Mouse (Mus musculus): ENCODE results near the gene Fnbp4. TPM values are rescaled to one million over a fixed set of nuclear protein-coding genes. Genes with fewer than 3 reads are reported as not detected.

The Fnbp4 gene
- 9.3 TPM for polyA plus RNA-seq (2012; fragmentation: generic; extraction: Trizol)

DNA sequence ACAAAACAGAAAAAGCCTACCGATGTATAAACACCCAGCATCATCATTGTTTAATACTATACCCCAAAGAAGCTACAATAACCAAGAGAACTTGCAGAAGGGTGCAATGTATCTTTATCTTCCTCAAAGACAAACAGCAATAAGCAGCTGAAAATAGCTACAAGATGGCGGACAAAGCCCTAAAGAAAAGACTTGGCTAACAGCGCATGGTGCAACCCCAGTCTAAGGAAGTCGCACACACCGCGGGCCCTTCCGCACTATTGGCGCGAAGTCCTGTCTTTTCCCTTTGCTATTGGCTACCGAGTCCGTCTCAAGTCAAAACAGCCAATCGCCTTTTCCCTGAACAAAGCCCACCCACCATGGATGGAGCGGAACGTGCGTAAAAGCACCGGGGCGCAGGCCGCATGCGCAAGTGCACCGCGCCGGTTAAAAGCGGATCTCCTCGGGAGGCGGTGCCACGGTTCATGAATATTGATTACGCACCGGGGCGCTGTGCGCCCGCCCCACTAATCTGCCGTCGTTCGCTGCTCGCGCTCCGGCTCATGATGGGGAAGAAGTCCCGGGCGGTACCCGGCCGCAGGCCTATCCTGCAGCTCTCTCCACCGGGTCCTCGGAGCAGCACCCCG, at the start of gene Fnbp4:
Gene Fnbp4, plus strand, starts transcription at position 318 of the 626 bp plus-strand sequence.
- Histone ChIP-seq H3K36me3 (ENCODE audit: control insufficient read depth, insufficient read depth) (peaks cover 9% of the 10 kb centered on the region), H3K79me2 (ENCODE audit: control insufficient read depth, insufficient read depth) (peaks cover 43% of the 10 kb centered on the region), H3K4me2 (ENCODE audit: low read depth) (peak within 1 kb of the TSS; percentile 89), H3K4me3 (peak within 1 kb of the TSS; percentile 62), H3ac (ENCODE audit: control insufficient read depth, insufficient read length) (peak within 1 kb of the TSS; percentile 17), H3K27me3 (ENCODE audit: control insufficient read depth, insufficient read depth, insufficient read length) (no peaks in the 10 kb centered on the region)
- no peak for TF ChIP-seq USF1 (IDR thresholded peaks at IDR 0.05; ENCODE audit: low read depth)
- TF ChIP-seq SRF (IDR thresholded peaks at IDR 0.05; ENCODE audit: control insufficient read depth, insufficient read length, low read depth): peak; percentile 73
- peak; percentile 66 for TF ChIP-seq POLR2A (IDR thresholded peaks at IDR 0.05; ENCODE audit: insufficient read length, low read depth)
- peak; percentile 54 for TF ChIP-seq POLR2AphosphoS2 (IDR thresholded peaks at IDR 0.05; ENCODE audit: insufficient read length, low read depth)
- TF ChIP-seq MAX (IDR thresholded peaks at IDR 0.05; ENCODE audit: low read depth): peak; percentile 89
- no peak for TF ChIP-seq TCF3 (IDR thresholded peaks at IDR 0.05; ENCODE audit: insufficient read length, low read depth)
- no peak for TF ChIP-seq REST (IDR thresholded peaks at IDR 0.05; ENCODE audit: insufficient read depth, insufficient read length)
- peak; percentile 35; the same call in 1 of the 2 replicates for TF ChIP-seq CEBPB (IDR thresholded peaks at IDR 0.05; ENCODE audit: insufficient read depth, poor library complexity, severe bottlenecking)
- TF ChIP-seq MYOD1 (IDR thresholded peaks at IDR 0.05; ENCODE audit: control insufficient read depth in 1 of 3, insufficient read length in 2 of 3, low read depth in 2 of 3): no peak
- no peak for TF ChIP-seq E2F4 (IDR thresholded peaks at IDR 0.05; ENCODE audit: insufficient read depth)

GRCm38 (mm10) chr2:90700943-90701342, 44.2 kb upstream of the Fnbp4 start:
- no peaks in the 10 kb centered on the region for H3K27me3 ChIP-seq (ENCODE audit: control insufficient read depth, insufficient read depth, insufficient read length)
- no peaks in the 10 kb centered on the region for H3K79me2 ChIP-seq (ENCODE audit: control insufficient read depth, insufficient read depth)
- H3K36me3 ChIP-seq (ENCODE audit: control insufficient read depth, insufficient read depth): peaks cover 81% of the 10 kb centered on the region
- TF ChIP-seq POLR2A (IDR thresholded peaks at IDR 0.05; ENCODE audit: insufficient read length, low read depth) (no peak), CEBPB (IDR thresholded peaks at IDR 0.05; ENCODE audit: insufficient read depth, poor library complexity, severe bottlenecking) (no peak), TCF3 (IDR thresholded peaks at IDR 0.05; ENCODE audit: insufficient read length, low read depth) (no peak)
- no peak overlapping the region for H3K4me2 ChIP-seq (ENCODE audit: low read depth)
- H3K4me3 ChIP-seq: no peak overlapping the region
- H3ac ChIP-seq (ENCODE audit: control insufficient read depth, insufficient read length): no peak overlapping the region

GRCm38 (mm10) chr2:90708548-90708947, 36.6 kb upstream of the Fnbp4 start:
- Histone ChIP-seq H3K79me2 (ENCODE audit: control insufficient read depth, insufficient read depth) (no peaks in the 10 kb centered on the region), H3K36me3 (ENCODE audit: control insufficient read depth, insufficient read depth) (peaks cover 85% of the 10 kb centered on the region), H3ac (ENCODE audit: control insufficient read depth, insufficient read length) (no peak overlapping the region), H3K4me2 (ENCODE audit: low read depth) (no peak overlapping the region), H3K27me3 (ENCODE audit: control insufficient read depth, insufficient read depth, insufficient read length) (no peaks in the 10 kb centered on the region), H3K4me3 (no peak overlapping the region)
- TF ChIP-seq TCF3 (IDR thresholded peaks at IDR 0.05; ENCODE audit: insufficient read length, low read depth) (no peak), MAX (IDR thresholded peaks at IDR 0.05; ENCODE audit: low read depth) (no peak), USF1 (IDR thresholded peaks at IDR 0.05; ENCODE audit: low read depth) (no peak), MYOD1 (IDR thresholded peaks at IDR 0.05; ENCODE audit: control insufficient read depth in 1 of 3, insufficient read length in 2 of 3, low read depth in 2 of 3) (no peak), POLR2A (IDR thresholded peaks at IDR 0.05; ENCODE audit: insufficient read length, low read depth) (no peak), TCF12 (IDR thresholded peaks at IDR 0.05; ENCODE audit: insufficient read depth, poor library complexity, severe bottlenecking) (no peak), POLR2AphosphoS2 (IDR thresholded peaks at IDR 0.05; ENCODE audit: insufficient read length, low read depth) (no peak), REST (IDR thresholded peaks at IDR 0.05; ENCODE audit: insufficient read depth, insufficient read length) (no peak), SRF (IDR thresholded peaks at IDR 0.05; ENCODE audit: control insufficient read depth, insufficient read length, low read depth) (no peak)

DNA sequence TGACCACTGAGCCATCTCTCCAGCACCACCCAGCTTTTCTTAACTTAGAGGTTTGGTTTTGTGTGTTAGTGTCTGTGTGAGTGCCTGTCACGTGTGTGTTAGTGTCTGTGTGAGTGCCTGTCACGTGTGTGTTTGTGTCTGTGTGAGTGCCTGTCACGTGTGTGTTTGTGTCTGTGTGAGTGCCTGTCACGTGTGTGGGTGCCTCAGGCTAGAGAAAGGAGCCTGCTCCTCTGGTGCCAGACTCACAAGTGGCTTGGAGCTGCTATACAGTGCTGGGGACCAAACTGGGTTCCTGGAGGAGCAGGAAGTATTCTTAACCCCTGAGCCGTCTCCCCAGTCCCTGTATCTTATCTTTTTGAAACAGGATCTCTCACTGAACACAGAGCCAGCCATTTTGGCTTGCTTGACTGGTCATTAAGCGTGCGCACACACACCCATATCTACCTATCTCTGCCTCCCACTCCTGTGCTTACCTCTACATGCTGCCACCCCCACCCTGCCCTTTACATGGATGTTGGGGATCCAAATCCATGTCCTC, 29.5 kb upstream of the Fnbp4 start:
- Histone ChIP-seq H3K79me2 (ENCODE audit: control insufficient read depth, insufficient read depth) (no peaks in the 10 kb centered on the region), H3K27me3 (ENCODE audit: control insufficient read depth, insufficient read depth, insufficient read length) (no peaks in the 10 kb centered on the region), H3K4me3 (no peak overlapping the region), H3K36me3 (ENCODE audit: control insufficient read depth, insufficient read depth) (peaks cover 81% of the 10 kb centered on the region), H3K4me2 (ENCODE audit: low read depth) (no peak overlapping the region), H3ac (ENCODE audit: control insufficient read depth, insufficient read length) (no peak overlapping the region)
- TF ChIP-seq MAX (IDR thresholded peaks at IDR 0.05; ENCODE audit: low read depth) (no peak), POLR2A (IDR thresholded peaks at IDR 0.05; ENCODE audit: insufficient read length, low read depth) (no peak), USF1 (IDR thresholded peaks at IDR 0.05; ENCODE audit: low read depth) (no peak), TCF3 (IDR thresholded peaks at IDR 0.05; ENCODE audit: insufficient read length, low read depth) (no peak), REST (IDR thresholded peaks at IDR 0.05; ENCODE audit: insufficient read depth, insufficient read length) (no peak), POLR2AphosphoS2 (IDR thresholded peaks at IDR 0.05; ENCODE audit: insufficient read length, low read depth) (no peak), MYOG (IDR thresholded peaks at IDR 0.05; ENCODE audit: control insufficient read depth in 1 of 3, insufficient read depth in 1 of 3, insufficient read length in 2 of 3, low read depth in 2 of 3) (no peak), MYOD1 (IDR thresholded peaks at IDR 0.05; ENCODE audit: control insufficient read depth in 1 of 3, insufficient read length in 2 of 3, low read depth in 2 of 3) (no peak), TCF12 (IDR thresholded peaks at IDR 0.05; ENCODE audit: insufficient read depth, poor library complexity, severe bottlenecking) (no peak), SRF (IDR thresholded peaks at IDR 0.05; ENCODE audit: control insufficient read depth, insufficient read length, low read depth) (no peak), E2F4 (IDR thresholded peaks at IDR 0.05; ENCODE audit: insufficient read depth) (no peak), CEBPB (IDR thresholded peaks at IDR 0.05; ENCODE audit: insufficient read depth, poor library complexity, severe bottlenecking) (no peak)

DNA sequence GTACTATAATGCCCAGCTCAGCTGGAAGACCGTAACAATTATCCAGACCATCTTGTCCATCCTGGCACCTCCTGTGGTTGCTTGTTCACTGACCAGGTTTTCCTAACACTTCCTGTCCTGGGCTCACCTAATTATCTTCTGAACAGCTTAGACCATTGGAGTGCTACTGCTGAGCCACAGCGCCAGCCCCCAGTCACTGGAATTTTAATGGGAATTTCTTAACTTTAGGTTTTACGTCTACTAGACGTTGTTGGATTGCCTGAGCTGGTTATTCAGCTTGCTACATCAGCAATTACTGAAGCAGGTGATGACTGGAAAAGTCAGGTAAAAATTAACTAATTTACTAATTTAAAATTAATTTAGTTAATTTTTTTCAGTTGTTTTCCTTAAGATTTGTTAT, 27.8 kb upstream of the Fnbp4 start:
- no peak overlapping the region for H3ac ChIP-seq (ENCODE audit: control insufficient read depth, insufficient read length)
- no peaks in the 10 kb centered on the region for H3K79me2 ChIP-seq (ENCODE audit: control insufficient read depth, insufficient read depth)
- no peaks in the 10 kb centered on the region for H3K27me3 ChIP-seq (ENCODE audit: control insufficient read depth, insufficient read depth, insufficient read length)

More for the DNA sequence above, 27.8 kb upstream of the Fnbp4 start:
- H3K4me3 ChIP-seq: no peak overlapping the region
- TF ChIP-seq CEBPB (IDR thresholded peaks at IDR 0.05; ENCODE audit: insufficient read depth, poor library complexity, severe bottlenecking) (no peak), POLR2A (IDR thresholded peaks at IDR 0.05; ENCODE audit: insufficient read length, low read depth) (no peak), SRF (IDR thresholded peaks at IDR 0.05; ENCODE audit: control insufficient read depth, insufficient read length, low read depth) (no peak)
- H3K4me2 ChIP-seq (ENCODE audit: low read depth): no peak overlapping the region
- peaks cover 86% of the 10 kb centered on the region for H3K36me3 ChIP-seq (ENCODE audit: control insufficient read depth, insufficient read depth)

All from myocyte (in vitro differentiated cells).